Mouse (Mus musculus) kidney, adult 11 months (tissue): ENCODE data around the gene Aspn.
"Not testable (repeated sequence)": the region's sequence is repeated elsewhere in the genome, so short reads cannot be mapped to it uniquely, and the experiment has no call there.

ENCODE experiments used
- DNase-seq: peaks from one replicate; pipeline ENCODE4 v3.0.0; 2022

Gene Aspn

DNA sequence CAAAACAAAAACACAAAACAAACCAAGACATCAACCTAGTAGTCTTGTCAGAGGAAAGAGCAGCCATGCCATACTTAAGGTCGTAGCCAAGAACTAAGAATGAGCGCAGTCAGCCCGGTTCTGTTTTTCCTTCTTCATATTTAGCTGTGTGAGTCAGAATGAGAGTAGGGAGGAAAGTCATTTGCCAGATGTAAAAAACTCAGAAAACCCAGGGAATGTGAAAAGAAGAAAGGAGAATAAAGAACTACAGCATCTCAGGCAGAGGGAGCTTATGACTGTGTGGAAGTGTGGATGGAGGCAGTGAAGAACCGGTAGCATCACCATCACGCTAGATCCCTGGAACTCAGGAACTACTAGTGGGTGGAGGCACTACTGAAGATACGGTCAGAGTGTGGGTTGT, 41.8 kb downstream of the Aspn start:
- no peak for DNase-seq

DNA sequence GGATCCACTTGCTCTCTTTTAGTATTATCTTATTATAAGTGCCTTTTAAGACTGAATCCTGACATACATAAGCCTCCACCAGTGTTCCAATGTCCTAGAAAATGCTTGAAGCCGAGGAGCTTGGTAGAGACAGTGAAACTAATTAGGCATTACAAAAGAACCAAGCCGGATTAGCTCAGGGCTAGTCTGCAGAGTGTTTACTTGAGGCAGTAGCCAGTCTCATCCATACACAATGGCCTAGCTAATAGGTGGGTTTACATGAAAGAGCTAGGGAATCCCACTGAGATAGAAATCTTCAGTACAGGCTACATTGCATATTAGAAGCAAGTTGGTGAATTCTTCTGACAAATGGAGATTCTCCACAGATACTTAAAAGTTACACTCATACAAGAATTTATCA, 58.3 kb downstream of the Aspn start:
- not testable (repeated sequence) for DNase-seq

DNA sequence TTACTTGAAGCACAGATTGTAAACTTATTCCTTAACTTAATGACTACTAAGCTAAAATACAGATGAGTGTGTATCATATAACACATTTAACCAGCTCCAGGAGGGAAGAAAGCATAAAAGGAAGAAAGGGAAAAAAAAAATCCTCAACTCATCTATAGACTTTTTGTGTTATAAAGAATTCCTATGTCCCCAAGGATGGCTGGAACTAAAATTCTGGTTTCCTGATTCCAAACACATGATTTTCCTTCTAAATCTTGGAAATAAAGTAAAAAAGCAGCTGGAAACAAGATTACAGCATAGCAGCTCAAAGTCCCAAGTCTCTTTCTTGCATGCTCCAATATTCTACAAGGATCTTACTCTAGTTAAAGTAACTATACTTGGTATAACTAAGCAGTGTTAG, 59.4 kb downstream of the Aspn start:
- DNase-seq: no peak

- DNase-seq: peak; percentile 24
These were observed 63.5 kb downstream of the Aspn start, which contains the start of gene Ogn for GRCm38 (mm10) chr13:49607714-49608113. TSS of gene Ogn (plus strand) at chr13:49608046.

DNA sequence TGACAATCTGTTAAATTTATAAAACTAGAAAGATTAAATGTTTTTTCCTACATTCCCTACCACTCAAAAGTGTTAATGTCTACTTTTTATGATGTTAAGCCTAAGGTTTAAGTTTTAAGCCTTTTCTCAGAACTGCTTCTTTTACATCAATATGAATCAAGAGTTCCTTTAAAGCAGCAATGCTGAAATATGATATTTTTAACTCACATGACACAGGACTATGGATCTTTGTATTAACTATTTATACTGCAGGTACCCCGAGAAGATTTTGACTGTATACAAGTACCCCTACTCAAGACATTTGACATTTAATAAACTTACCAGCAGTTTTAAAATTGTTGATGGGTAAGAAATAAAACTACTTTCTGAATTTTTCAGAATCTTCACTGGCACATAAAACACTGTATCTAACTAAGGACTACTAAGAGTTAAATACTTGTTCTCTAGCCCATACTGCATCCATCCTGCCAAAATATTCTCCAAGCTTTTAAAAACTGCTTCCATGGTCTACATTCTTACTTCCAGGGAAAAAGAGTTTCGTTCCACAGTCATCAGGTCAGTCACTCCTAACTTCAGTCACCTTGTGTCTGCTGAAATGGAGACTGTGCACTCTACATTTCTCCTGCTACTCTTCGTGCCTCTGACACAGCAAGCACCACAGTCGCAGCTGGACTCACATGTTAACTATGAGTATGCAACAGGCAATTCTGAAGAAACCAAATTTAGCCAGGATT, 64.5 kb downstream of the Aspn start:
- DNase-seq: no peak

DNA sequence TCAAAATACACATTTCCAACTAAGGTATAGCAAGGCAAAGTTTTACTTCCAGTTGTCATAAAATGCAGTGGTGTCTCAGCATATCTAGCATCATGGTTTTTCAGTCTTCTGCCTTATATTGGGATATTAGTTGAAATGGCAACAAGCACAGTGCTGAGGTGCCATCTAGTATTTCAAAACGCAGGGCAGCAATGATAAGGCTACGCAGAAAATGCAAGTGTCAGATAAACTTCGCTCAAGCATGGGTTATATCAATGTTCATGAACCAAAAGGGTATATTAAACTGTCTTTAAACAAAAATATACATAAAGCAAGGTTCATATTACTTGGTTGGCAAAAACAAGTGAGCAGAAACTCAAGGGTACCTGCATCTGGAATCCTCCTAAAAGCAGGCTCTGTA, 72.8 kb downstream of the Aspn start:
- DNase-seq: no peak
